Mouse (Mus musculus): ENCODE measurements around the gene Swap70.

DNA sequence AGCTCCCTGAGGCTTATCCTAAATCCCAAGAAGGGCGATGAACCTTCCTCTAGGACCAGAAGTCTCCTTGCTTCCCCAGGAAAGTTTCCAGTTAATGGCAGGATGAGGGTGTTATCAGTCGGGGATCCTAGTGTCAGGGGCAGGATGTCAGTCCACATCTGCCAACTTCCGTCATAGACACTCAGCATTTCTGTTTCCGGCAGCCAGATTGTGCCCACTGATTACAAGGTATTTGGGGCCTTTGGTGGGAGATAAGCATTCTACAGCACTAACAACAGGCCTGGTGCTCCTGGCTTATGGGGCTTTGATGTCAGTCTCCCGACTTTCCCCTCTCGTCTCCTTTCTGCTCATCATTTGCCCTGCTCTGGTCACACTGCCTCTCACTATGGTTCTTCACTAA lies 12.1 kb upstream of the Swap70 start:
- TF ChIP-seq POLR2A (IDR thresholded peaks at IDR 0.05; ENCODE audit: control insufficient read depth, low read depth, low read length), result no peak
- TF ChIP-seq CTCF (IDR thresholded peaks at IDR 0.05; ENCODE audit: control insufficient read depth, insufficient read depth, insufficient replicate concordance, low read depth, low read length), result no peak

All from testis, adult 2 months (tissue).